Mouse (Mus musculus) layer of hippocampus, postnatal 14 days (tissue): Measurements from ENCODE around the gene Rab11fip4. TPM values are rescaled to one million over a fixed set of nuclear protein-coding genes. Genes with fewer than 3 reads are reported as not detected.
"Not testable (repeated sequence)": the region's sequence is repeated elsewhere in the genome, so short reads cannot be mapped to it uniquely, and the experiment has no call there.

Experiments
- DNase-seq, 2 experiments: peaks; one replicate each; pipeline ENCODE4 v3.0.0; 2021 to 2022; ENCODE audit warnings: low spot score in 2 of 2, mixed read lengths in 1 of 2
- total RNA-seq, 2 experiments: library from RNA; stranded (reverse); gene quantifications; 2 replicates each; pipeline ENCODE4 v1.2.3; 2021

The Rab11fip4 gene
- total RNA-seq, 2 experiments from 2014 or later = 159 to 161 TPM

DNA sequence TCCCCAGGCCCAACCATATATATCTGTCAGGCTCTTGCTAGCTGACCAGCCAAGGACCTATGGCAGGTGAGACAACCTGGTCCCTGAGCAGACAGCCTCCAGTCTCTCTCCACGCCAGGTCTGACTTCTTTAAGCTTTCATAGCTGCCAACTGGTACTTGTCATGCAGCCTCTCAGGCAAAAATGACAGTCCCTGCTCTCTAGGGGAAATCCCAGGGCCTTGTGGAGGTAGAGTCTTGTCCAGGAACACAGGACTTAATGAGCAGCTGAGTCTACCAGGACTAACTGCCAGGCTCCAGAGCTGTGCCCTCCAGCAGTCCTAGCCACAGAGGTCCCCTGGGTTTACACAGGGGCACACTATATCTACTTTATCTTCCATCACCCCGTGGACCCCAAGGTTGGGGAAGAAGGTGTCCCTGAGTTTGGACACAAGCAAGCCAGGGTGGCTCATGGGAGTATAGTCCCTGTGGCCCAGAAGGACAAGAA, 85.5 kb downstream of the Rab11fip4 start:
- DNase-seq = no peak

DNA sequence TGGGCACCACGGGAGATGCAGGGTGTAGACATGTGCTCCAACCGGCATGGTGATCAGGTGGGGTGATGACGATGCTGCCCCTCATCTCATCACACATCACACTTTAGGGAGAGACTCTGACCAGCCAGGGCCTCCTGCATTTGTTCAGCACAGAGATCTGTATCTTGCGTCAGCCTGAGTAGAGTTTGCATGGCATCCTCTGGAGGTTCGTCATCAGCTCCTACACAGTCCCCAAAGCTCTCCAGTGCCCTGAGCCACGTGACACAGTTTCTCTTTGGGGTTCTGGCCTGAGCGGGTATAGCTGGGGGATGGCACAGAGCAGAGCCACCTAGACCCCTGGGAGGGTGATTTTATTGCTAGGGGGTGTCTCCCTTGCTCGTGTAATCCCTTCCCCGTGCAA, 86.4 kb downstream of the Rab11fip4 start:
- no peak for DNase-seq

DNA sequence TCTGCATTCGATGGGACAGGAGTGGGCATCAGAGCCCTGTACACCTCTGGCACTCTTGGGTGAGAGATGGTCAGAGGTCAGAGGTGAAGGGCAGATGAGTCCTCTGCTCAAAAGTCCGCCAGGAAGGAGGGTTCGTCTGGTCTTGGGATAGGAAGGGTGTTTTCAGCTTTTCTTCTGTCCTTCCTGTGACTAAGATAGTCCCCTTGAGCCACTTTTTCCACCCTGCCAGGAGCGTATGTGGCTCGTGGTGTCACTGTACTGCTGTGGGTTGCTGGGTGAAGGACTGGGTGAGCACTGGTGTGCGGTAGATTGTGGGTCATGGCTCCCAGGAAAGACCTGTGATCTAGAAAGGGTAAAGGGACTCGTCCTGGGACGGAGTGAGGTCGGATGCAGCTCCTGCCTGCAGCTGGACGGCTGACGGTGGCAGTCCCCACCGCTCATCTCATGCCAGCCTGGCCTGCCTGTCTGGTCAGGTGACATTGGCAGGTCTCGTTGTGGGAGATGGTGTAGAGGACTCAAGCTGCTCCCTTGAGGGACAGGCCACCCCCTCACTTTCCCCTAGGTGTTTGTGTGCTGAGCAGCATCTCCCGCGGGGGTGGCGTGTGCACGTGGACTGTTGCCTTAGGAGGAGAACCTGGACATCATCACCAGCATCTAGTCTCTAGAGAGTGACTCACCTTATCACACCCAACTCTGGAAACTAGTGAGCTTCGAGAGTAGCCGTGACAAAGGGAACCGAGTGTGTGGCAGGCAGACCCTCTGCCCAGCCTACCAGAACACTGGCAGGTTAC, 87.5 kb downstream of the Rab11fip4 start:
- no peak for DNase-seq

DNA sequence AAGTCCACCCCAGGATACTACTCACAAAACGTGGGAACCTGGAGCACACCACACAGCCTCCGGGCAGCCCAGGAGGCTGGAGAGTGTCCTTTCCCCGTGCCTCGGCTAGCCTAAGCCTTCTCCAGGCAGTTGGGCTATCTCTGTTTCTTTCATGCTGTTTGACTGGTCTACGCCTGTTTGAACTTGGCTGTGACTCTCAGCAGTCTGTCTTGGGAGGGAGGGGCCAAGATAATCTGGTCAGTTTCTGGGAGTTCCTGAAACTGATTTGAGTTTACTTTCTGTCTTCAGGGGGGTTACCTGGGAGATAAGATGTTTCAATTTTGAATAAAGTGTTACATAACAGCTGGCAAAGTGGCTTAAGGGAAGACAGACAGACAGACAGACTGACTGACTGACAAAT, 88.9 kb downstream of the Rab11fip4 start:
- no peak for DNase-seq

GRCm38 (mm10) chr11:79680559-79680958, 89.5 kb downstream of the Rab11fip4 start:
- no peak for DNase-seq

- no peak for DNase-seq
These were observed 90.2 kb downstream of the Rab11fip4 start for GRCm38 (mm10) chr11:79681182-79681581.

- DNase-seq = no peak
These were observed 90.8 kb downstream of the Rab11fip4 start for GRCm38 (mm10) chr11:79681798-79682197.

DNA sequence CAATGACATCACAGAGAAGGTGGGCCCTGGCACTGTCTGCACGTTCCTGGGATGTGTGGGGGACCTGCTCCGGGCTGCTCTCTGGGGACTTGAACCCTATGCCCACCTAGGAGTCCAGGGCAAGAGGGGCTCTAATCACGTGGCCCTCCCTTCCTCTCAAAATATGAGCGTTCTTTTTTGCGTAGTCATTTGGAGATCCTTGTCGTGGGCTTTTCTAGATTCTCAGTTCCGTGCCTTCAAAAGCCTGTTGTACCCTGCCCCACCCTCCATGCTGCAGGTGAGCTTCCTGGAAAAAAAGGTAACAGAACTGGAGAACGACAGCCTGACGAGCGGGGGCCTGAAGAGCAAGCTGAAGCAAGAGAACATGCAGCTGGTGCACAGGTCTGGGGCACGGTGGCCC, 94.1 kb downstream of the Rab11fip4 start:
- no peak for DNase-seq

DNA sequence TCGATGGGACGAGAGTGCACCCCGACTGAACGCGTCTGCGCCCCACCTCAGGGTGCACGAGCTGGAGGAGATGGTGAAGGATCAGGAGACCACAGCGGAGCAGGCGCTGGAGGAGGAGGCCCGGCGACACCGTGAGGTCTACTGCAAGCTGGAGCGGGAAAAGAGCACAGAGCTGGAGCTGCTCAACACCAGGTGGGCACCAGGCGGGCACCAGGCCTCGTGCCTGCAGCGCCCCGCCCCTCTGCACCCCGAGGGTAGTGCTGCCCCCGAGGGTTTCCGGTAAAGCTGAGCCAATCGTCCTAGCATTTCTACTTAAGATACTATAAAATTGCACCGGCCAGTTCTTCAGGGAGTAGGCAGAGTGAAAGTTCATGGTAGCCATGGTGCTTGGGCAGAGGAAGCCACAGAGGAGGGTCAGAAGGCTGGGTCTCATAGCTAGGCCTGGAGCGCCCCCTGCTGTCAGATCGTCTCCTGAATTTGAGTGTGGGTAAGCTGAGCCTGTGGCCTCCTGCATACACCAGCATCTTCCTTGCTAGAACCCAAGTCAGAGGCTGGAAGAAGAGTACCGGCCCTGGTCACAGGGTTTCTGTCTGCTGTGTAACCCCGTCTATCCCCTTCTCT, 95.6 kb downstream of the Rab11fip4 start:
- DNase-seq = peak; percentile 89 to 91

- no peak for DNase-seq
These were observed 98.9 kb downstream of the Rab11fip4 start for GRCm38 (mm10) chr11:79689916-79690315.

GRCm38 (mm10) chr11:79691513-79691912, 100.5 kb downstream of the Rab11fip4 start:
- no peak for DNase-seq

DNA sequence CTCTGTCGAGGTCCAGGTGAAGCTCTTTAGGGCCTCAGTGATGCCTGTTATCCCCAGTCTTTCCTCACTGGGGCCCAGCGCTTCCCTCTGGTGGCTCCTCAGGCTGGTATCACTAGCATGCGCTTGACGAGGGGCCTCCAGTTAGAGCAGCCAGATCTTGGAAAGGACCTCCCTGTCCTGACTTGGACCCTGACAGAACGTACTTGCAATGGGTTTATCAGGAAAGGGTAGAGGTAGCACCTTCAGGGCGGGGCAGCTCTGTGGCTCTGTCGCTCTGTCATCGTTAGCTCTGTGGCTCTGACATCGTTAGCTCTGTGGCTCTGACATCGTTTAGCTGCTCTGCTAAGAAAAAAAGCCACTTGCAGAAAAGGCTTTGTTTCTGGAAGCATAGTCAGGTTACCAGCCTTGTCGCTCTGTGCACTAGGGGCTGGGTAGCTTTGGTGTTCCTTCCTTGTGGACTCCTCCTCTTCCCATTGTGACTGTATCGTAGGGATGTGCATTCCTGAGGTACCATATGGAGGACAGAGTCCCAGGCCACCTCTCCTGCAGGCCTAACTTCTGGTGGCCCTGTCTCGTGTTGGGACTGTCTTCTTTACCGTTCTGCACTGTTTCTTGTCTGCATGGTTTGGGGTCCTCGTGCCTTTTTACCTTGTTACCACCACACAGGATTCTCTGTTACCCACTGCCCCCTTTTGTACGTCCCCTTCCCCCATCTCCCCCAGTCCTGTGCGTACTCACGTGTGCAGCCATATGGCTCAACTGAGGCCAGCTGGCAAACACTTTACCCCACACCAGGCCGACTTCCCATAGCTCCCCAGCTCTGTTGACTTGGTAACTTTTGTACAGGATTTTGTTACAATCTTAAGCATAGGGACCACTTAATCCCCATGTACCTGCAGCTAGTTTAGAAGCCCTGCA, 105.6 kb downstream of the Rab11fip4 start:
- DNase-seq = no peak

DNA sequence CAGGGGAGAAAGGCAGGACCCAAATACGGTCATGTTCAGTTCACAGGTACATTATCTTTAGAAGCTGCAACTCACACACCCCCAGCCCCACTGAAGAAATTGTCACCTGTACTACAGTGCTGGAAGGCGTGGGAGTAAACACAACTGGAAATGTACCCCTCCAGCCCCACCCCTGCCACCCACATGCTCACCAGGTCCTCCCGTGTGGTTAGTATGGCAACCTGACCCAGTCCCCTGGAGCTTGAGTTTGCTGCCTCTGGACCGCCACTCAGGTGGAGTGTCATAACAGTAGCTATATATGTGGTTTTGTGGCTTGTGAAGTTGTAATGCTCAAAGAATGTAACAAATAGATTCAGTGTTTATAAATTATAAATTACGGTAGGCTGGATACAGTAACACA, 107.1 kb downstream of the Rab11fip4 start:
- no peak for DNase-seq

- DNase-seq = not testable (repeated sequence)
These were observed 107.5 kb downstream of the Rab11fip4 start for GRCm38 (mm10) chr11:79698542-79698941.

DNA sequence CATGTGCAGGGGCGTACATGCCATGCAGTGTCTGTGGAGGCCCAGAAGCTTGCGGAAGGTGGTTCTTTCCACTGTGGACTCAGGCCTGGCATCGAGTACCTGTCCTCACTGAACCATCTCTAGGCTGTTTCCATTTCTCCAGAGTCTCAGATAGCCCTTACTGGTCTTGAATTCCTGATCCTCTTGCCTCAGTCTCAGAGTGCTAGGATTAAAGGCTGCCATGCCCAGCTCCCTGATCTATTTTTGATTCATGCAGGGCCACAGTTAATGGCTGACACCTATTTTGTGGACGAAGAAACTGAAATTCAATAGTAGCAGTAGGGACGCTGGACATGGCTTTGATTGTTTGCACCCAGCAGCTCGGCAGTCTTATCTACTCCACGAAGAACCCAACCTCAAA, 110.5 kb downstream of the Rab11fip4 start:
- DNase-seq = no peak

- no peak for DNase-seq
These were observed 111.1 kb downstream of the Rab11fip4 start for GRCm38 (mm10) chr11:79702092-79702491.

GRCm38 (mm10) chr11:79703452-79703851, 112.4 kb downstream of the Rab11fip4 start:
- DNase-seq = peak in 1 of 2 experiments; percentile 48

DNA sequence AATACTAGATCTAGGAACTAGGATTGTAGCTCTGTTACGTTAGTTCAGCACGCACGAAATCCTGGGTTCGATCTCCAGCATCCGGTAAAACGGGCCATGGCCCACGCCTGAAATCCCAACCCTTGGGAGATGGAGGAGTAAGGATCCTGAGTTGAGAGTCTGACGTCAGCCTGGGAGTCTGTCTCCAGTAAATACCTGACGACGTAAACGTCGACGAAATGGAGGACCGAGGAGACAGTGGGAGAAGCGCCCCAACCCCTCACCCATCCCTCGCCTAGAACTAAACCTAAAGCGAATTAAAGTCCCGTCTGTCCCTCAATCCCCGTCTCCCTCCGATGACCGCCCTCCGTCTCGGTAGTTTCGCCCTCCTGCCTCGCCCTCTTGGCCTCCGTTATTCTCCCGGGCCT, 112.9 kb downstream of the Rab11fip4 start:
- peak in 1 of 2 experiments; percentile 50 for DNase-seq

- DNase-seq = peak; percentile 97 to 99
These were observed 113.5 kb downstream of the Rab11fip4 start for GRCm38 (mm10) chr11:79704318-79705150.

DNA sequence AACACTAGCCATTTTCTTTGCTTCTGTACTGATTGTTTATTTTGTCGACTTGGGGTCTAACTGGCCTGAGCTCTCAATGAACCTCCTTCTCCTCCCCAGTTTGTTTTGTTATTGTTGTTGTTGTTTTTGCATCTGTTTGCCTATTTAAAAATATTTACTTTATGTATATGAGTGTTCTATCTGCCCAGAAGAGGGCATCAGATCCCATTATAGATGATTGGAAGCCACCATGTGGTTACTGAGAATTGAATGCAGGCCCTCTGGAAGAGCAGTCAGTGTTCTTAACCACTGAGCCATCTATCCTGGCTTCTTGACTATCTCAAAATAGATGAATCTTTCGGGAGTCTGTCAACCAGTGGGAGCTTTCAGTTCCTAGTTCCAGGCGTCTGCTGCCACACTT, 116.1 kb downstream of the Rab11fip4 start:
- DNase-seq = no peak
